Comparison of ENCODE assay signal across 7 mouse cellular contexts in genomic region chr3:79783630-79784361, GRCm38 (mm10). TPM values are rescaled to one million over a fixed set of nuclear protein-coding genes. Genes with fewer than 3 reads are reported as not detected.
DNase-seq lines count a peak whose midpoint lies in the region; ATAC-seq lines count a peak whose summit lies in the region.

No protein-coding gene starts in this region.

- no peak overlapping the region for H3K9ac ChIP-seq in liver, embryonic 11.5 days (ENCODE audit: low read depth, low read length)
- no peak overlapping the region for H3K9ac ChIP-seq in limb, embryonic 13.5 days
- H3K9ac ChIP-seq in stomach, embryonic 15.5 days, result no peak overlapping the region

- WGBS in liver, embryonic 11.5 days, result 38% methylated on average over 10 of the region's 10 CpGs
- WGBS in limb, embryonic 13.5 days, result 16% methylated on average over 10 of the region's 10 CpGs
- WGBS in stomach, embryonic 15.5 days, result 25% methylated on average over 10 of the region's 10 CpGs

- H3K4me2 ChIP-seq in liver, embryonic 11.5 days, result peak overlapping the region; percentile 43; the same call in 1 of the 2 replicates
- peak overlapping the region; percentile 55 for H3K4me2 ChIP-seq in limb, embryonic 13.5 days (replicated peaks)
- H3K4me2 ChIP-seq in stomach, embryonic 15.5 days, result peak overlapping the region; percentile 22; the same call in 1 of the 2 replicates

- H3K4me1 ChIP-seq in liver, embryonic 11.5 days (replicated peaks; ENCODE audit: control insufficient read depth, insufficient read depth, low read length), result no peaks in the 10 kb centered on the region
- peaks cover 5% of the 10 kb centered on the region for H3K4me1 ChIP-seq in limb, embryonic 13.5 days
- no peaks in the 10 kb centered on the region for H3K4me1 ChIP-seq in stomach, embryonic 15.5 days

- no peaks in the 10 kb centered on the region for H3K27me3 ChIP-seq in liver, embryonic 11.5 days (replicated peaks; ENCODE audit: control insufficient read depth, insufficient read depth, low read length)
- peaks cover 4% of the 10 kb centered on the region; the same call in 1 of the 2 replicates for H3K27me3 ChIP-seq in limb, embryonic 13.5 days
- no peaks in the 10 kb centered on the region for H3K27me3 ChIP-seq in stomach, embryonic 15.5 days (replicated peaks)

- no peak overlapping the region for H3K27ac ChIP-seq in liver, embryonic 11.5 days (ENCODE audit: low read depth, low read length)
- no peak overlapping the region for H3K27ac ChIP-seq in limb, embryonic 13.5 days
- no peak overlapping the region for H3K27ac ChIP-seq in stomach, embryonic 15.5 days

- no peaks in the 10 kb centered on the region for H3K9me3 ChIP-seq in liver, embryonic 11.5 days (ENCODE audit: control insufficient read depth, low read length)
- no peaks in the 10 kb centered on the region for H3K9me3 ChIP-seq in limb, embryonic 13.5 days
- no peaks in the 10 kb centered on the region for H3K9me3 ChIP-seq in stomach, embryonic 15.5 days

- no peak overlapping the region for H3K4me3 ChIP-seq in liver, embryonic 11.5 days (ENCODE audit: low read depth, low read length)
- H3K4me3 ChIP-seq in limb, embryonic 13.5 days, result peak overlapping the region; percentile 21; the same call in 1 of the 2 replicates
- H3K4me3 ChIP-seq in stomach, embryonic 15.5 days (replicated peaks), result 0 out of 2 replicates have a peak overlapping the region, but pooled peaks have one; percentile 0

- H3K36me3 ChIP-seq in liver, embryonic 11.5 days (ENCODE audit: control insufficient read depth, insufficient read depth, low read length), result no peaks in the 10 kb centered on the region
- H3K36me3 ChIP-seq in limb, embryonic 13.5 days, result no peaks in the 10 kb centered on the region
- H3K36me3 ChIP-seq in stomach, embryonic 15.5 days, result no peaks in the 10 kb centered on the region

- ATAC-seq in liver, embryonic 11.5 days (replicated peaks; ENCODE audit: low FRiP score), result no peak
- ATAC-seq in limb, embryonic 13.5 days (ENCODE audit: low FRiP score, low read depth), result no peak
- ATAC-seq in stomach, embryonic 15.5 days (ENCODE audit: insufficient read depth, low FRiP score, low read depth), result no peak

- no peak for DNase-seq in liver, embryonic 11.5 days (ENCODE audit: low spot score)
- no peak for DNase-seq in liver
- DNase-seq in heart, adult 8-10 months (ENCODE audit: low spot score), result peak; percentile 19
- no peak for DNase-seq in spleen, adult 12 weeks (ENCODE audit: low spot score)
- no peak for DNase-seq in urinary bladder, adult 2 months (ENCODE audit: low spot score)

RNA-seq across cellular contexts. Expression of gene Rxfp1, which starts 46.1 kb away (rescaled TPM):
- 0.14 and 0.29 TPM in 2 replicates for polyA plus RNA-seq in liver, embryonic 11.5 days (2014; fragmentation: Nextera tagmentation; extraction: Ambion mirVana)
- 1 to 10 TPM; 1.0 to 2.1 (median 2.0) TPM for total RNA-seq in heart, adult 8-10 months (2022)
- 0.13 and 0.20 TPM in 2 replicates for polyA plus RNA-seq in limb, embryonic 13.5 days (2015; fragmentation: Nextera tagmentation; extraction: Ambion mirVana)
- polyA plus RNA-seq in stomach, embryonic 15.5 days (2015; fragmentation: Nextera tagmentation; extraction: Ambion mirVana), result not detected in 2 replicates
- polyA plus RNA-seq in urinary bladder, adult 2 months (2012; rRNA removed), result 0.38 and 0.40 TPM in 2 replicates
